Mouse (Mus musculus): ENCODE measurements around the gene Atp13a3.

DNA sequence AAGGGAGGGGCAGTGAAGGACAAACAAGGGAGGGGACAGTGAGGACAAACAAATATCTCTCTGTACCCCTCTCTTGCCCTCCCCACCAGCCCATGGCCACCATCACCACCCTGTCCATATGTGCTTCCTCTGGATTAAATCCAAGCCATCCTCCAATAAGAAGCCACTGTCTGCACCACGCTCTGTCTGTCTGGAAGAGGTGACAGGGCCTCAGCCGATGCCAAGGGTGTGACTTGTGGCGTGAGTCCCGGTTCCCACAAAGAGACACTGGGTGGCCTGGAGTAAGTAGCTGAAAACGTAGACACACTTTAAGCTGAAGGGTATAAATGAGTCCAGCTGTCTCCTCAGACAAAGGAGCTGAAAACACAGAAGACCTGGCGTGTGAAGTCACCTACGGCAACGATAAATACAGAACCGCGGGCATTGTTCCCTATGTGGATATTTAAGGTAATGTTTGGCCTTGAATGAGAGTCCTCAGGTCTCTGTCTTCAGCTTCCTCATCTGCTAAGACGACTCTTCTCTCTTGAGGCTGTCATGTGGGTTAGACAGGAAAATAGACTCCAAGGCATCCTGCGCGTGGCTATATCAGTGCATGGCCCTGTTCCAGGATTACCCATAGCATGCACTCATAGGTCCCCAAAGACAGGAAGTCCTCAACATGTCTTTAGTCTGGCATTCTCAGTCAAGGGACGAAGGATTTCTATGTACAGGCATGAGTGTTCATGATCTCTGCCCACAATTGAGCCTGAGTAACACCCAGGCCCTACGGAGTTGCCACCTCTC lies 130.0 kb downstream of the Atp13a3 start:
- TF ChIP-seq CTCF (conservative IDR thresholded peaks at IDR 0.05; ENCODE audit: low read length) = no peak
- no peak for TF ChIP-seq POU5F1 (IDR thresholded peaks at IDR 0.05; ENCODE audit: borderline replicate concordance, low read length)
- TF ChIP-seq NANOG (IDR thresholded peaks at IDR 0.05; ENCODE audit: borderline replicate concordance, low read length) = no peak
